Mouse (Mus musculus): ENCODE results near the gene Gmnn. TPM values are rescaled to one million over a fixed set of nuclear protein-coding genes. Genes with fewer than 3 reads are reported as not detected.

Gene Gmnn
- polyA plus RNA-seq, 1 experiment from 2014 or later, result 90.3 TPM

DNA sequence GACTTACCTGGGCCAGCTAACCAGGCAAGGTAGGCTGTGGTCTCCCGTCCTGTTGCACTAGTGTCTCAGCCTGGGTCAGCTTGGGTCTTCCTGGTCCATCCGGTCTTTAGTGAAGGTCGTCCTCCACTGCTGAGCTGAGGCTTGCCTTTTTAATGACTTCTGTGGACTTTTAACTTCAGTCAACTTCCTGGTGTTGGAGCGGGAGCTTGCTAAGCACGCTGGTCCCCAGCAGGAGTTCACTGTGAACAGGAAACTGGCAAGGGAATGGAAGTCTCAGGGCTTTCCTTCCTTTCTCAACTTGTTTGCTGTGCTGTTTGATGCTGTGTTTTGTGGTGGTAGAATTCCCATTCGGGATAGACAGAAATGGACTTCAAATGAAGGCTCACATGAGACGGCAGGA lies 44.0 kb downstream of the Gmnn start:
- ATAC-seq, result peak; percentile 57
- Histone ChIP-seq H3K9me3 (ENCODE audit: control insufficient read depth, low read length) (no peaks in the 10 kb centered on the region), H3K4me2 (ENCODE audit: low read depth, low read length) (no peak overlapping the region), H3K36me3 (ENCODE audit: control insufficient read depth, insufficient read depth, low read length) (no peaks in the 10 kb centered on the region), H3K4me1 (ENCODE audit: control insufficient read depth, insufficient read depth, low read length) (peaks cover 22% of the 10 kb centered on the region), H3K4me3 (ENCODE audit: low read length) (no peak overlapping the region), H3K27ac (ENCODE audit: low read length) (peak overlapping the region; percentile 14; the same call in 1 of the 2 replicates), H3K27me3 (replicated peaks; ENCODE audit: control insufficient read depth, insufficient read depth, low read length) (no peaks in the 10 kb centered on the region), H3K9ac (ENCODE audit: low read depth, low read length) (no peak overlapping the region)
- WGBS, result 54% methylated on average over 7 of the region's 7 CpGs

GRCm38 (mm10) chr13:24716441-24716840 lies 45.3 kb downstream of the Gmnn start:
- Histone ChIP-seq H3K4me2 (ENCODE audit: low read depth, low read length) (no peak overlapping the region), H3K9ac (ENCODE audit: low read depth, low read length) (no peak overlapping the region), H3K27me3 (replicated peaks; ENCODE audit: control insufficient read depth, insufficient read depth, low read length) (no peaks in the 10 kb centered on the region), H3K27ac (ENCODE audit: low read length) (peak overlapping the region; percentile 5; the same call in 1 of the 2 replicates), H3K9me3 (ENCODE audit: control insufficient read depth, low read length) (no peaks in the 10 kb centered on the region), H3K36me3 (ENCODE audit: control insufficient read depth, insufficient read depth, low read length) (no peaks in the 10 kb centered on the region), H3K4me3 (ENCODE audit: low read length) (no peak overlapping the region), H3K4me1 (ENCODE audit: control insufficient read depth, insufficient read depth, low read length) (peaks cover 22% of the 10 kb centered on the region)
- WGBS, result 47% methylated on average over 9 of the region's 9 CpGs
- ATAC-seq, result peak; percentile 50

DNA sequence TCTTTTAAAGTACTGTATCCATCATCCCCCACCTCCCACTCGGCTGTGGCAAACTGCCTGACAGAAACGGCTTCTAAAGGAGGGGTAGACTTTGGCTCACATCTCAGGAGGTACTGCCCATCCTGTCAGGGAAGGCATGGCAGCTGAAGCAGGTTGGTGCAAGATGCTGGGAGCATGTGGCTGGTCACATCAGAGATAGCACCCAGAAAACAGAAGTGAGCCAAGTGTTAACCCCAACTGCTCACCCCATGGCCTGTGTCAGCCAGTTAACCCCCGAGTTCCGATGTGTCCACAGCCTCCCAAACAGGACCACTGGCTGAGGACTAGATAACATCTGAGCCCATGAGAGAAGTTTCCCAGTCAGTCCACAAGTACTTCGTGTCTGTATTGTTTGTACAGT lies 46.1 kb downstream of the Gmnn start:
- Histone ChIP-seq H3K27ac (ENCODE audit: low read length) (no peak overlapping the region), H3K36me3 (ENCODE audit: control insufficient read depth, insufficient read depth, low read length) (no peaks in the 10 kb centered on the region), H3K9me3 (ENCODE audit: control insufficient read depth, low read length) (no peaks in the 10 kb centered on the region), H3K9ac (ENCODE audit: low read depth, low read length) (no peak overlapping the region), H3K4me2 (ENCODE audit: low read depth, low read length) (no peak overlapping the region), H3K4me3 (ENCODE audit: low read length) (no peak overlapping the region), H3K27me3 (replicated peaks; ENCODE audit: control insufficient read depth, insufficient read depth, low read length) (no peaks in the 10 kb centered on the region), H3K4me1 (ENCODE audit: control insufficient read depth, insufficient read depth, low read length) (peaks cover 19% of the 10 kb centered on the region)
- WGBS, result 65% methylated on average over 5 of the region's 5 CpGs
- no peak for ATAC-seq

DNA sequence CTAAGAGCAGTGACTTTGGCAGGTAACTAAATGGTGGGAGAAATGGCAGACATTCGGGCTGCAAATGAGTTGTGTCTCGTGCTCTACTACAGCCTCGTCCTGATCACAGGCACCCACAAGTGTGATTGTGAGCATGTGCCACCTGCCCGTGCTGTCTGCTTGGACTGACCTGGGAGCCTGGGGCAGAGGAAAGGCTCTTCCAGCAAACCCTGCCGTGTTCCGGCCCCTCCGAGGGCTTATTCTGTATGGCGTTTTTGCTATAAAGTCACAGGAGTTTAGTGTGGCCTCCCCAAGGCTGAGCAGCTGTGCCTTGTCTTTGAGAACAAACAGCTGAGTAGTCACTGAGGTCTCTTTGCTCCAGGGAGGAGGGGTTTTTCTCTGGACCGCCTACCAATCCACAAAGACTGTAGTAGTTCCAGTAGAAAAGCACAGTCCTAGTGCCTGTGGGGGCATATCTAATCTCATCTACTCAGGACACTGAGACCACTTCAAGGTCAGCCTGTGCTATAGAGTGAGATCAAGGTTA lies 47.3 kb downstream of the Gmnn start:
- ATAC-seq, result no peak
- no peak overlapping the region for H3K9ac ChIP-seq (ENCODE audit: low read depth, low read length)
- no peak overlapping the region for H3K4me3 ChIP-seq (ENCODE audit: low read length)
- H3K27me3 ChIP-seq (replicated peaks; ENCODE audit: control insufficient read depth, insufficient read depth, low read length), result no peaks in the 10 kb centered on the region
- H3K4me1 ChIP-seq (ENCODE audit: control insufficient read depth, insufficient read depth, low read length), result peaks cover 19% of the 10 kb centered on the region
- H3K9me3 ChIP-seq (ENCODE audit: control insufficient read depth, low read length), result no peaks in the 10 kb centered on the region
- H3K27ac ChIP-seq (ENCODE audit: low read length), result no peak overlapping the region
- H3K36me3 ChIP-seq (ENCODE audit: control insufficient read depth, insufficient read depth, low read length), result no peaks in the 10 kb centered on the region
- no peak overlapping the region for H3K4me2 ChIP-seq (ENCODE audit: low read depth, low read length)
- WGBS, result 68% methylated on average over 9 of the region's 9 CpGs

DNA sequence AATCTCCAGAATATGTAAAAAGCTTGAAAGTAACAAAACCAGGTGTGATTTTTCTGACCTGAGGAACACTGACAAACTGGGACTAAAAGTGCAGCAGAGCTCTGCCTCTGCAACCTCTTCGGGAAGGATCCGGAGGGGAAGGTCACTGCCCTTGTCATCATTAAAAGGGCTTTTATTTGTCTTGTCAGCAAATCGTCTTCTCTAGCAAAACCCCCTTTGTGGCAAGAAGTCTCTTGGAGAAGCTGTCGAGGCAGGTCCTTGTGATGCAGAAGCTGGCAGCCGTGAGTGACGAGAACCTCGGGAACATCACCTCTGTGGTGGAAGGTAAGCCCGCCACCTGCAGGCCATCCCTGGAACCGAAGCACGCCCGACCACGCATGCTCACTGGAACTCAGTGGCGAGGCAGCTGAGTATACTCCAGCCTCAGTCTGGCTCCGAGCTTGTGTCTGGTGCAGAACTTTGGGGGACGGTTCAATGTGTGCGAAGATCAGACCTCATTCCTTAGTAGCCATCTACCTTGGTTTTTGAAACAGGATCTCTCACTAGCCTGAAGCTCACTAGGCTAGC lies 48.2 kb downstream of the Gmnn start:
- Histone ChIP-seq H3K9ac (ENCODE audit: low read depth, low read length) (peak overlapping the region; percentile 34; the same call in 1 of the 2 replicates), H3K27ac (ENCODE audit: low read length) (no peak overlapping the region), H3K4me2 (ENCODE audit: low read depth, low read length) (peak overlapping the region; percentile 32), H3K4me1 (ENCODE audit: control insufficient read depth, insufficient read depth, low read length) (peaks cover 19% of the 10 kb centered on the region), H3K27me3 (replicated peaks; ENCODE audit: control insufficient read depth, insufficient read depth, low read length) (no peaks in the 10 kb centered on the region), H3K36me3 (ENCODE audit: control insufficient read depth, insufficient read depth, low read length) (no peaks in the 10 kb centered on the region), H3K4me3 (ENCODE audit: low read length) (0 out of 2 replicates have a peak overlapping the region, but pooled peaks have one; percentile 9), H3K9me3 (ENCODE audit: control insufficient read depth, low read length) (no peaks in the 10 kb centered on the region)
- peak; percentile 72 for ATAC-seq
- 10% methylated on average over 16 of the region's 16 CpGs for WGBS

- no peak overlapping the region for H3K4me3 ChIP-seq (ENCODE audit: low read length)
- WGBS, result 75% methylated on average over 7 of the region's 7 CpGs
- H3K27me3 ChIP-seq (replicated peaks; ENCODE audit: control insufficient read depth, insufficient read depth, low read length), result no peaks in the 10 kb centered on the region
- no peak overlapping the region for H3K27ac ChIP-seq (ENCODE audit: low read length)
- H3K4me2 ChIP-seq (ENCODE audit: low read depth, low read length), result no peak overlapping the region
- H3K9ac ChIP-seq (ENCODE audit: low read depth, low read length), result no peak overlapping the region
- no peaks in the 10 kb centered on the region for H3K36me3 ChIP-seq (ENCODE audit: control insufficient read depth, insufficient read depth, low read length)
- no peak for ATAC-seq
- no peaks in the 10 kb centered on the region for H3K9me3 ChIP-seq (ENCODE audit: control insufficient read depth, low read length)
- H3K4me1 ChIP-seq (ENCODE audit: control insufficient read depth, insufficient read depth, low read length), result peaks cover 19% of the 10 kb centered on the region
Measured at GRCm38 (mm10) chr13:24712581-24713130, 49.1 kb downstream of the Gmnn start.

DNA sequence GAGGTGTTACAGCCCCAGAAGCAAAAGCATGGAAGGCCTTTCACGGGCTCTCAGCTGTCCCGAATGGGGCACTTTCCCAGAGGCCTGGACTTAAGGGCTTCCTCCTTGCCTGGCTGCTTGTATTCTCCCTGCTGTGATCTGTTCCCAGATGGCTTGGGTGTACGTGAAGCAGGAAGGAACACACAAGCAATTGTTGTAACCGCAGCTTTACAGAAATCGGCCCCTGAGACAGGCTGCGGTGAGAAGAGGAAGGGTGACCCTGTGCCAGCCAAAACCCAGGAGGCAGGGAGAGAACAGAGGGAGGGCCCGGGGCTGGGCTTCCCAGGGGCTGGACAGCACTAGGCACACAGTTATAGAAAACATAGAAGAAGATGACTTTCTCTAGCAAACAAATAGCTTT lies 50.8 kb downstream of the Gmnn start:
- ATAC-seq, result no peak
- no peak overlapping the region for H3K27ac ChIP-seq (ENCODE audit: low read length)
- H3K9me3 ChIP-seq (ENCODE audit: control insufficient read depth, low read length), result no peaks in the 10 kb centered on the region
- H3K4me1 ChIP-seq (ENCODE audit: control insufficient read depth, insufficient read depth, low read length), result peaks cover 10% of the 10 kb centered on the region
- no peak overlapping the region for H3K4me2 ChIP-seq (ENCODE audit: low read depth, low read length)
- H3K36me3 ChIP-seq (ENCODE audit: control insufficient read depth, insufficient read depth, low read length), result no peaks in the 10 kb centered on the region
- H3K27me3 ChIP-seq (replicated peaks; ENCODE audit: control insufficient read depth, insufficient read depth, low read length), result no peaks in the 10 kb centered on the region
- no peak overlapping the region for H3K9ac ChIP-seq (ENCODE audit: low read depth, low read length)
- no peak overlapping the region for H3K4me3 ChIP-seq (ENCODE audit: low read length)
- 55% methylated on average over 7 of the region's 7 CpGs for WGBS

DNA sequence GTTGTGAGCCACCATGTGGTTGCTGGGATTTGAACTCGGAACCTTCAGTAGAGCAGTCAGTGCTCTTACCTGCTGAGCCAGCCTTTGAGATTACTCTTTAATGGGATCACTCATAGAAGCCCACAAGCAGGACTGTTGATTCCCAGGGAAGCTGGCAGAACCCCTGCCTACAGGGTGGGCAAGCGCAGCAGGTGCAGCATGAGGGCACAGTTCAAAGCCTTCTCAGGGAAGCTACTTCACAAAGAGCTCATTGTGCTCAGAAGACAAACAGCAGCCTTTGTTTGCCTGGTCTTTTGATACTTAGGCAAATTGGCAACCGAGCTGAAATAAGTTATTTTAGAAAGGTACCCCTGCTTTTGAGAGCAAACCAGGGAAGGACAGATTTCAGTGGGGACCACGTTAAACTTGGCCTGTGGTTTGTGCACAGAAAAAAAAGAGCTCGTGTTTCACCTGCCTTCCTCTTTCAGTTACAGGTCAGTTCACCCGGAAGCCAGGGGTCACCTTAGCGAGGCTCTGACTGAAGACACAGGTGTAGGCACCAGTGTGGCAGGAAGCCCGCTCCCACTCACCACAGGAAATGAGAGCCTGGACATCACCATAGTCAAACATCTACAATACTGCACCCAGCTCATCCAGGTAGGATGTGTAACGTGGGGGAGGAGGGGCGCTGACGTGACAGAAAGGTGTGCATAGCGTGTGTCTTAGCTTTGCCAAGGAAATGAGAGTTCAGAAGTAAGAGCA lies 51.9 kb downstream of the Gmnn start:
- Histone ChIP-seq H3K4me2 (ENCODE audit: low read depth, low read length) (no peak overlapping the region), H3K9me3 (ENCODE audit: control insufficient read depth, low read length) (no peaks in the 10 kb centered on the region), H3K27ac (ENCODE audit: low read length) (0 out of 2 replicates have a peak overlapping the region, but pooled peaks have one; percentile 9), H3K4me1 (ENCODE audit: control insufficient read depth, insufficient read depth, low read length) (peaks cover 7% of the 10 kb centered on the region; the same call in 1 of the 2 replicates), H3K4me3 (ENCODE audit: low read length) (no peak overlapping the region), H3K36me3 (ENCODE audit: control insufficient read depth, insufficient read depth, low read length) (no peaks in the 10 kb centered on the region), H3K9ac (ENCODE audit: low read depth, low read length) (no peak overlapping the region), H3K27me3 (replicated peaks; ENCODE audit: control insufficient read depth, insufficient read depth, low read length) (no peaks in the 10 kb centered on the region)
- peak; percentile 59 for ATAC-seq
- WGBS, result 64% methylated on average over 12 of the region's 12 CpGs

DNA sequence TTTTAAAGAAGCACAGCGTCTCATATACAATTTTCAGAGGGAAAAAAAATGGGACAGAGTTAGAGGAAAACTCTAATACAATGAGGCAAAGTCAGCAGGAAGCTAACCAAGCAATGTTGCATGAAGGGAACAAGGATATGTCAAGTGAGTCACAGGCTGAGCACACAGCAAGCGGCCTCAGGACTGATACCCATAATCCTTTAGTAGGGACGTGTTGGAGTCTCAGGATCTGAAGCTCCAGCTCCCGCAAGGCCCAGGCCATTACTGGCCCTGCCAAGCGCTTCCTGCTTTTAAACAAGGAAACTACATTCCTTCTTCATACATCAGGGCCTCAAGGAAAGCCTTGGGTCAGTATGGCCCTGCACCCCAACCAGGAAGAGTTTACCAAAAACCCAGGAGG lies 59.6 kb downstream of the Gmnn start:
- 77% methylated on average over 5 of the region's 5 CpGs for WGBS
- no peak overlapping the region for H3K4me2 ChIP-seq (ENCODE audit: low read depth, low read length)
- no peak overlapping the region for H3K27ac ChIP-seq (ENCODE audit: low read length)
- no peak overlapping the region for H3K9ac ChIP-seq (ENCODE audit: low read depth, low read length)
- no peaks in the 10 kb centered on the region for H3K4me1 ChIP-seq (ENCODE audit: control insufficient read depth, insufficient read depth, low read length)
- H3K4me3 ChIP-seq (ENCODE audit: low read length), result no peak overlapping the region
- ATAC-seq, result no peak
- no peaks in the 10 kb centered on the region for H3K36me3 ChIP-seq (ENCODE audit: control insufficient read depth, insufficient read depth, low read length)
- H3K9me3 ChIP-seq (ENCODE audit: control insufficient read depth, low read length), result no peaks in the 10 kb centered on the region
- no peaks in the 10 kb centered on the region for H3K27me3 ChIP-seq (replicated peaks; ENCODE audit: control insufficient read depth, insufficient read depth, low read length)
